Mouse (Mus musculus): ENCODE results near the gene Rnf216. TPM values are rescaled to one million over a fixed set of nuclear protein-coding genes. Genes with fewer than 3 reads are reported as not detected.

Gene Rnf216
- total RNA-seq, 2 experiments from 2014 or later: 45.1 to 45.2 TPM

DNA sequence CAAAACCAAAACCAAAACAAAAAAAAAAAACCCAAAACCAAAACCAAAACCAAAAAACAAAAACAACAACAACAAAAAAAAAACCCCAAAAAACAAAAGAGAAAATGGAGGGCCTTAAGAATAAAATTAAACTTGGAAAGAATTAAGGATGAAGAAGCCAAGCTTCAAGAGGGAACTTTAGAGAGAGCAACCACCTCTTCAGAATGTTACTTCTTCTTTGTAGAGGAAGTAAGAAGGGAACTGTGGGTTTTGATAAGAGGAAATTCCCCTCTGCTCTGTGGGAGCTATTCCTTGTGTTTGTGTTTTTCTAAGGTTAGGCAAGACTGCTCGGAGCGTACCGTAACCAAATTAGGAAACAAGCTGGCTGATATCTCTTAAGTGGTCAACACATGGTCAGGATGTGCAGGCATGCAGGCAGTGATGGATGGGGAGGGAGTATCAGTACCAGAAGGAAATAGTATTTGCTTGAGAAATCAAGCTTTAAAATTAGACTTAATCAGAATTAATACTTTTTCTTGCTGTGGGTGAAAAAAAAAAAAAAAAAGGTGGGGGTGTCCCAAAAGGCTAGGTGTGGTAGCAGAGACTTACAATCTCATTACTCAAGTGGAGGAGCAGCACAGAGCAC is 57.2 kb downstream of the Rnf216 start:
- no peak for DNase-seq (ENCODE audit: low spot score in 2 of 2)

DNA sequence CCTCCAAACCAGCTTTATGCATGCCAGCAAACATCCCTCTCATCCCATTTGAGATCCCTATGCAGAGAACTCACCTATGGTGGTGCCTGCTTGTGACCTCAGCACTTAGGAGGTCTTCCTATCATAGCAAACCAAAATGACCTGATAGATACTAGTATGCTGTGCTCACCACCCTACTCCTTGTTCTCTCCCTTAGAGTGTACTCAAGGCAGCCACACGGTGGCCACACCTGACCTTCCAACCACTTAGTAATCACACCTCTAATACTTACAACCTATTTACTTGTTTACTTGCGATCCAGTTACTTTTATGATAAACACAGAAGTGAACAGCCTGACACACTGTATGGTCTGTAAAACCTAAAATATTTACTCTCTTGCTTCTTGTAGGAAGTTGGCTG is 58.1 kb downstream of the Rnf216 start:
- DNase-seq (ENCODE audit: low spot score in 2 of 2): no peak

- DNase-seq (ENCODE audit: low spot score in 2 of 2): peak; percentile 38 to 69
Measured at GRCm38 (mm10) chr5:143053132-143053972, 59.4 kb downstream of the Rnf216 start.

GRCm38 (mm10) chr5:143052677-143053076 is 60.1 kb downstream of the Rnf216 start:
- no peak for DNase-seq (ENCODE audit: low spot score in 2 of 2)

- no peak for DNase-seq (ENCODE audit: low spot score in 2 of 2)
Measured at GRCm38 (mm10) chr5:143051851-143052250, 60.9 kb downstream of the Rnf216 start.

DNA sequence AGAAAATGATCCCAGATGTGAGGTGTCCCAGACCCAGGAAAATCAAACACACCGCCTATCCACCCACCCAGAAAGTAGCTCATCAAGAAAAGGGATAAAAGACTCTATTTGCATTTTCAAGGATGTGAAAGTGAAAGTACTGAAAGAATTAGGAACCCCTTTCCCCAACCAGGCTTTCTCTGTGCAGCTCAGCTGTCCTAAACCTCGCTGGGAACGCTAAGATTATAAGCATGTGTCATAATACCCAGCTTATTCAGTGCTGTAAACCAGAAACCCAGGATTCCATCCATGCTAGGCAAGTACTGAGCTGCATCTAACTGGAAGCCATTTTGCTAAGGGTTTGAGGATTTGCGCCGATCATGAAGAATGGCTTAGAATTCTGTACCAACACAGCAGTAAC is 62.5 kb downstream of the Rnf216 start:
- DNase-seq (ENCODE audit: low spot score in 2 of 2): no peak

DNA sequence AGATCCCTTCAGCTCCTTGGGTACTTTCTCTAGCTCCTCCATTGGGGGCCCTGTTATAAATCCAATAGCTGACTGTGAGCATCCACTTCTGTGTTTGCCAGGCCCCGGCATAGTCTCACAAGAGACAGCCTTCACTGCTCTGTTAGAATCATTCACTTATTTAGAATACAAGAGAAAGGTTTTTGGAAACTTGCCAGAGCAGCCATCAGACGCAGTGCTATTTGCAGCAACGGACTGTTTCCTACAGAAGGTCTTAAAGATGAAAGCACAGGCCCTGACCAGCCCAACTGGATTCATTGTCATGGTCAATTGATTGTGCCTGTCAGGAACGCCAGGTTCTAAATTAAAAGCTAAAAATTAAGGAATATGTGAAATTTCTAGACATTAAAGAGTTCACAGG is 63.0 kb downstream of the Rnf216 start:
- DNase-seq (ENCODE audit: low spot score in 2 of 2): no peak

- DNase-seq (ENCODE audit: low spot score in 2 of 2): no peak
Measured at GRCm38 (mm10) chr5:143049013-143049385, 63.8 kb downstream of the Rnf216 start.

DNA sequence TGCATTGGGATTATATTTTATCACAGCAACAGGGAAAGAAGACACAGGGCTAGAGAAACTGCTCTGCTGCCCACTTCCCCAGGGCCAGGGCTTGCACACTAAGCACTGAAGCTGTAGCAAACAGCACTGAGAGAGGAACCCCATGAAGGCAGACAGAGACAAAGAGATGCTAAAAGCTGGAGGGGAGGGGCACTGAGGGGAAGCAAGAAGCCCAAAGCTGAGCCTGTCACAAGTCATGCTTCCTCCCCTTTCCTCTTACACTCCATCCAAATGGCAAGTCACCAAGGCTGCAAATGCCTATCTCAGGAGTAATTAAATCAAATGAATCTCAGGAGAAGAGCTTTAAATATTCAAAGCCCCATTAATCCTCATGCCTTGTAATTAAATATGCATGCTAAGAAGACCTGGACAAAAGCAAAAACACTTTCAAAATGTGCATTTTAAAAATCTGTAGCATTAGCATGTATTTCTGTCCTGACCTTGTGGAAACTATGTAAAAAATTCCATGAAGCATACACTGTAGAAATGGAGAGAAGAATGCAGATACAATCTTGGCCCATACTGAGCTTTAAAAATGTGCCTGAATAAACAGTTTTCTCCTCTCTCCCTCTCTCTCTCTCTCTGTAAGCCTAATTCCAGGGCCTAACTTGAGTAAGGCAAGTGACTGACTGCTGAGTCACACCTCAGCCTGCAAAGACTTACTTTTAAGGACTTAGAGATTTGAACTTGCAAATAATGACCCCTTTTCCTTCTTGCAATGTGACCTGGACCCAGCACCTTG is 64.4 kb downstream of the Rnf216 start:
- DNase-seq (ENCODE audit: low spot score in 2 of 2): no peak

GRCm38 (mm10) chr5:143047586-143047985 is 65.2 kb downstream of the Rnf216 start:
- no peak for DNase-seq (ENCODE audit: low spot score in 2 of 2)

- no peak for DNase-seq (ENCODE audit: low spot score in 2 of 2)
Measured at GRCm38 (mm10) chr5:143043902-143044301, 68.9 kb downstream of the Rnf216 start.

GRCm38 (mm10) chr5:143043285-143043684 is 69.5 kb downstream of the Rnf216 start:
- DNase-seq (ENCODE audit: low spot score in 2 of 2): no peak

DNA sequence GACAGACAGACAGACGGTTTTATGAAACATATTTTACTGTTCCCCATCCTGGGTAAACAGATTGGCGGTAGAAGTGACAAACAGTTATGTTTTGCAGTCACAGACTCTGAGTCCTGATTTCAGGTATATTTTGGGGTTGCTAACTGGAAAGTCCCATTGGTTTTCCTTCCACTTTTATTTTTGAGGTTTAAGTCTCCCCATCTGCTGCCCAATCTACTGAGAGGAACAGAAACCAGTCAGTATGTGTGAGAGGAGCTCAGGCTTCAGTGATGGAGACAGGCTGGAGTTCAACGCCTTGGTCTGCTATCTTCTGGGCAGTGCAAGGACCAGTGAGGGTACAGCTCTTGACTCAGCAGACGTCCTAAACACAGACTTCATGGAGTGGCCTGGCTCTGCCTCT is 74.0 kb downstream of the Rnf216 start:
- DNase-seq (ENCODE audit: low spot score in 2 of 2): no peak

DNA sequence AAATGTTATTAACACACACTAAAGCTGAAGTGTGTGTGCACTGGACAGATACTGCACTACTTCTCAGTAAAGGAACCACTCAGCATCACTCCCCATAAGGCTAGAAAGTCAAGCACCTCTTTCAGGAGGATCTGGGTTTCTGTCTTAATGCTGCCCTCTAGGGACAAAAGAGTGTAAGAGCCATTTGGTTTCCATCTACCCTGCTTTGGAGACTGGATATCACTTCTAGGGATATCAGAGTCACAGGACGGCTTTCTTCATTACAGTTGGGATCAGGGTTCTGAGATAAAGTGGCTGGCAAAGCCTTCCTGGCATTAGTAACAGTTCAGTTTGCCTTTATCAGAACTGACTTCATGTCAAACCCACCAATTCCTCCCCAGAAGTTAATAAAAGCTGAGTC is 75.6 kb downstream of the Rnf216 start:
- peak; percentile 19 to 26 for DNase-seq (ENCODE audit: low spot score in 2 of 2)

DNA sequence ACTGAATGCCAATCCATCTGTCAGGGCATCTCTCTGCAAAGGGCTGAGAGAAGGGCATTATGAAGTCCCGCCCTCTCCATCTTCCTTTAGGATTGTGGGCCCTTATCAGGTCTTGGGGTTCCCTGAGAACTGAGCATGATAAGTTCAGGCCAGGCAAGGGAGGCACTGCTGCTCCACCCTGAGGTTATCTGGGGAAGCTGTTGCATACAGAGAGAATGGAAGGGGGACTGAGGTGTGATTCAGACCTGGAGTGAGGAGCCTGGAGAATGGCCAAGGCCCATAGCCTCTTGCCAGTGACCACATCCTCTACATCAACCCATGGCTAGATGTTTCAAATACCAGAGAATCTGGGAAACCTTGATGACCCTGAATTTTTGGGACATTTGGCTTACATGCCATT is 76.7 kb downstream of the Rnf216 start:
- DNase-seq (ENCODE audit: low spot score in 2 of 2): no peak

DNA sequence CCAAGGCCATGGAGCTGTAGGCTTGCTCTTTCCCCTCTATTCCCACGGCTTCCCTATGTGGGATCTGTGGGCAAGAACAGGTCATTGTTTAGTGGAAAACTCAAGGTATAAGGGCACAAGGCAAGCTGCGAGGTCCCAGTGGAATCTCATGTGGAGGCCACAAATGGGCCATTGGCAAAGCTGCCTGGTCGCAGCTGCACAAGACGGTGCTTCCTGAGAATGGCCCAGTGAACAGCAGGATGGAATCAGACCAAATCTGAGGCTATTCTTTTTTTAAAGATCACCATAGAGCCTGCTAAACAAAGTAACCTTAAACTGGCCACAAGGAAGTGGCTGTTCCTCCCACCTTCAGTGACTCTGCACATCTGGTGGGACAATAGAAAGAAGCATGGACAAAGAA is 77.5 kb downstream of the Rnf216 start:
- DNase-seq (ENCODE audit: low spot score in 2 of 2): no peak

DNA sequence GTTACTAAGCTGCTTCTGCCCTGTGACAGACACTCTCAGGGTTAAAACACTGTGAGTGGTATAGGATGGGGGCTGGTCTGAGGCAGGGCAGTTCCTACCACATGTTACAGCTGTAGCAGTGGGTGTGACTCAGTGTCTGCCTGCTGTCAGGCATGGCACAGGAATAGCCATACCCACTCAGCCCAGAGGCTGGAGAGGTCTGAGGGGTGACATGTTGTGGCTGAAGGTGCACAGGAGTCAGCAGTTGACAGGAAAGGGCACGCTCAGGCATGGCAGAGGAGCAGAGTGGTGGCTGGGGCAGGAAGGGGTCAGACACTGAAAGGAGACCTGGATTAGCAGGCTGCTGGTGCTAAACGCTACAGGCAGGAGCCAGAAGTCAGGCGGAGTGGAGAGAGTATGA is 78.7 kb downstream of the Rnf216 start:
- no peak for DNase-seq (ENCODE audit: low spot score in 2 of 2)

DNA sequence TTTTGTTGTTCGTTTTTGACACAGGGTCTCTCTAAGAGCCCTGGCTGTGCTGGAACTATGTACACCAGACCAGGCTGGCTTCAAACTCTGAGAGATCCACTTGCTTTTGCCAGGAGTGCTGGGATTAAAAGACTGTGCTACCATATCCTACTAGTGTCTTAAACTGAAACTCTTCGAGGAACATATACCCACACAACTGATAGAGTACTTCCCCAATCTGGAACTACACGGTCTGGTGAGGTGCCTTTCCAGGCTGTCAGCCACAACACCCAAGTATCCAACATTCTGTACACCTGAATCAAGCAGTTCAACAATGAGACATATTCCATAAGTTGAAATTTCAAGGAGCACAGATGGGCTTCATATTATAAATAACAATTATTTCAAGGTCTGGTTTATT is 79.5 kb downstream of the Rnf216 start:
- no peak for DNase-seq (ENCODE audit: low spot score in 2 of 2)

DNA sequence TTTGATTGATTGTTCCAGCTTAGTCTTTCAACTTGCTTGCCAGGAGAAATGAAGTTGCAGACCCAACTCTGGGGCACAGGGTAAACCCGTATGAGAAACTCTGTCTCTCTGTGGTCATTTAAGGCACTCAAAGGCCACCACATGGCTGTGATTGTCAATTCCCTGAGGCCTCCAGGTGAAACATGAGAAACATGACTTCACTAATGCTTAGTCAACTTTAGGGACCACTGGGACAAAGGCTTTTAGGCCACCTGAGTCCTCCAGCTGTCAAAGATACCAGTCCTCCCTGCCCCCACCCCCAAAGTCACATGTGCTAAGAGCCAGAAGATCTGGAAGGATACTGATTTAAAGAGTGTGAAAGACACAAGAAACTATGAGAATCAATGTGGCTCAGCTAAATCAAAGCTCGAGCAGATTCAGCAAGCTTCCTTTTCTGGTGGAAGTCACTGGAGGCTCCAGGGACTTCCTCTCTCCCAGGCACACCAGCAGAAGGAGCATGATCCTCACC is 80.1 kb downstream of the Rnf216 start:
- DNase-seq (ENCODE audit: low spot score in 2 of 2): no peak

DNA sequence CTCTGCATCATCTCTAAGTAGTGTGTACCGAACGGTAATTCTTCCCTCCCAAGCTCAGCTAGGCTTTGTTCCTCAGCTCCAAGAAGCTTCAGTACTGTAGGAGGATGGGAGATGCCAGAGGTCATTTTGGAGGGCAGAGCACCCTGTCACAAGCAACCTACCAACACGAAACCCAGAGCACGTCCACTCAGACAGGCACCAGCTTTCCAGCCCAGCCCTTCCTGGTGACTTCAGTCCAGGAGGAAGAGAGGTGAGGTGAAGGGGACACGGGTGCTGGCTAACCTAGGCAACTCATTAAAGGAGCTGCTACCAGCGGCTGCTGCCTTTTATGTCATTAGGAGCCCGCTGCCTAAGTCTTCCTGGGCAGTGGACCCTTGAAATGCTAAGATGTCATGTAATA is 81.1 kb downstream of the Rnf216 start:
- no peak for DNase-seq (ENCODE audit: low spot score in 2 of 2)

- no peak for DNase-seq (ENCODE audit: low spot score in 2 of 2)
Measured at GRCm38 (mm10) chr5:143031193-143031592, 81.6 kb downstream of the Rnf216 start.

DNA sequence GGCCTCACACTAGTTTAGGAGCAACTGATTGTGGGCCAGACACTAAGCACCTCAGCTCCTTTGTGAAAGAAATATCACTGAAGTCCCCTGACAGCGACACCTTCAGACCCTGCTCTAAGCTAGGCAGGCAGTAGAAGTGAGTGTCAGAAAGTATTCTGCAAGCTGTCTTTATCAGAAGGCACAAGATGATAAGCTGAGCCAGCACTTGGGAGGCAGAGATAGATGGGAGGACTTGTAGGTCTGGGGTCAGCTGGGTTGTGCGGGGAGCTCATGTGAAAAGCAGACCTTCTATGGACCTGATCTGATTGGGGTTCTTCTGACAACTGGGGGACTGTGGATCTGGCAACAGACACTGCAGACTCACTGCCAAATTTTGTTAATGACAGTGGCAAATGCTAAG is 88.9 kb downstream of the Rnf216 start:
- DNase-seq (ENCODE audit: low spot score in 2 of 2): no peak
